Mouse (Mus musculus): ENCODE data around the gene Rnf2. TPM values are rescaled to one million over a fixed set of nuclear protein-coding genes. Genes with fewer than 3 reads are reported as not detected.

Rnf2 gene
- polyA plus RNA-seq, 1 experiment from 2014 or later = 80.5 TPM

GRCm38 (mm10) chr1:151516871-151517270 is 16.1 kb upstream of the Rnf2 start:
- H3K4me1 ChIP-seq (ENCODE audit: control insufficient read depth, insufficient read depth, low read length) = 0 out of 2 replicates have a peak, but pooled peaks cover 2% of the 10 kb centered on the region
- H3K27me3 ChIP-seq (ENCODE audit: control insufficient read depth, insufficient read depth, low read length) = no peaks in the 10 kb centered on the region
- no peak overlapping the region for H3K27ac ChIP-seq (ENCODE audit: low read depth, low read length)
- WGBS (ENCODE audit: insufficient replicate concordance) = 92% methylated on average over 3 of the region's 3 CpGs
- H3K36me3 ChIP-seq (ENCODE audit: control insufficient read depth, insufficient read depth, low read length) = no peaks in the 10 kb centered on the region
- no peaks in the 10 kb centered on the region for H3K9me3 ChIP-seq (replicated peaks; ENCODE audit: control insufficient read depth, low read length)
- no peak for ATAC-seq (replicated peaks; ENCODE audit: insufficient number of reproducible peaks, low FRiP score, low TSS enrichment)
- H3K9ac ChIP-seq (ENCODE audit: low read depth, low read length) = no peak overlapping the region
- no peak overlapping the region for H3K4me2 ChIP-seq
- no peak overlapping the region for H3K4me3 ChIP-seq (ENCODE audit: low read depth, low read length)

GRCm38 (mm10) chr1:151515733-151516132 is 15.0 kb upstream of the Rnf2 start:
- H3K27me3 ChIP-seq (ENCODE audit: control insufficient read depth, insufficient read depth, low read length) = no peaks in the 10 kb centered on the region
- no peak overlapping the region for H3K4me2 ChIP-seq
- 74% methylated on average over 1 of the region's 1 CpGs for WGBS (ENCODE audit: insufficient replicate concordance)
- H3K4me1 ChIP-seq (ENCODE audit: control insufficient read depth, insufficient read depth, low read length) = 0 out of 2 replicates have a peak, but pooled peaks cover 2% of the 10 kb centered on the region
- H3K9me3 ChIP-seq (replicated peaks; ENCODE audit: control insufficient read depth, low read length) = no peaks in the 10 kb centered on the region
- H3K27ac ChIP-seq (ENCODE audit: low read depth, low read length) = no peak overlapping the region
- H3K4me3 ChIP-seq (ENCODE audit: low read depth, low read length) = no peak overlapping the region
- no peak overlapping the region for H3K9ac ChIP-seq (ENCODE audit: low read depth, low read length)
- H3K36me3 ChIP-seq (ENCODE audit: control insufficient read depth, insufficient read depth, low read length) = no peaks in the 10 kb centered on the region
- no peak for ATAC-seq (replicated peaks; ENCODE audit: insufficient number of reproducible peaks, low FRiP score, low TSS enrichment)

- Histone ChIP-seq H3K27me3 (ENCODE audit: control insufficient read depth, insufficient read depth, low read length) (no peaks in the 10 kb centered on the region), H3K4me3 (ENCODE audit: low read depth, low read length) (no peak overlapping the region), H3K9me3 (replicated peaks; ENCODE audit: control insufficient read depth, low read length) (no peaks in the 10 kb centered on the region), H3K9ac (ENCODE audit: low read depth, low read length) (no peak overlapping the region), H3K4me2 (no peak overlapping the region), H3K27ac (ENCODE audit: low read depth, low read length) (0 out of 2 replicates have a peak overlapping the region, but pooled peaks have one; percentile 3), H3K4me1 (ENCODE audit: control insufficient read depth, insufficient read depth, low read length) (0 out of 2 replicates have a peak, but pooled peaks cover 2% of the 10 kb centered on the region), H3K36me3 (ENCODE audit: control insufficient read depth, insufficient read depth, low read length) (no peaks in the 10 kb centered on the region)
- 70% methylated on average over 4 of the region's 4 CpGs for WGBS (ENCODE audit: insufficient replicate concordance)
- no peak for ATAC-seq (replicated peaks; ENCODE audit: insufficient number of reproducible peaks, low FRiP score, low TSS enrichment)
Observed at GRCm38 (mm10) chr1:151514119-151514518, 13.4 kb upstream of the Rnf2 start.

- no peak overlapping the region for H3K9ac ChIP-seq (ENCODE audit: low read depth, low read length)
- no peak overlapping the region for H3K4me2 ChIP-seq
- no peaks in the 10 kb centered on the region for H3K27me3 ChIP-seq (ENCODE audit: control insufficient read depth, insufficient read depth, low read length)
- no peak overlapping the region for H3K4me3 ChIP-seq (ENCODE audit: low read depth, low read length)
- ATAC-seq (replicated peaks; ENCODE audit: insufficient number of reproducible peaks, low FRiP score, low TSS enrichment) = no peak
- H3K27ac ChIP-seq (ENCODE audit: low read depth, low read length) = no peak overlapping the region
- no peaks in the 10 kb centered on the region for H3K36me3 ChIP-seq (ENCODE audit: control insufficient read depth, insufficient read depth, low read length)
- H3K9me3 ChIP-seq (replicated peaks; ENCODE audit: control insufficient read depth, low read length) = no peaks in the 10 kb centered on the region
- 0 out of 2 replicates have a peak, but pooled peaks cover 2% of the 10 kb centered on the region for H3K4me1 ChIP-seq (ENCODE audit: control insufficient read depth, insufficient read depth, low read length)
- WGBS (ENCODE audit: insufficient replicate concordance) = 61% methylated on average over 4 of the region's 4 CpGs
Observed at GRCm38 (mm10) chr1:151510811-151511210, 10.1 kb upstream of the Rnf2 start.

- ATAC-seq (replicated peaks; ENCODE audit: insufficient number of reproducible peaks, low FRiP score, low TSS enrichment) = peak; percentile 48
- peak overlapping the region; percentile 95 for H3K27ac ChIP-seq (ENCODE audit: low read depth, low read length)
- H3K4me2 ChIP-seq = peak overlapping the region; percentile 66
- H3K4me1 ChIP-seq (ENCODE audit: control insufficient read depth, insufficient read depth, low read length) = peaks cover 15% of the 10 kb centered on the region
- H3K9me3 ChIP-seq (replicated peaks; ENCODE audit: control insufficient read depth, low read length) = no peaks in the 10 kb centered on the region
- no peaks in the 10 kb centered on the region for H3K36me3 ChIP-seq (ENCODE audit: control insufficient read depth, insufficient read depth, low read length)
- H3K9ac ChIP-seq (ENCODE audit: low read depth, low read length) = peak overlapping the region; percentile 99
- 1% methylated on average over 42 of the region's 59 CpGs for WGBS (ENCODE audit: insufficient replicate concordance)
- peak overlapping the region; percentile 95 for H3K4me3 ChIP-seq (ENCODE audit: low read depth, low read length)
- H3K27me3 ChIP-seq (ENCODE audit: control insufficient read depth, insufficient read depth, low read length) = no peaks in the 10 kb centered on the region
Observed at GRCm38 (mm10) chr1:151499815-151500501, 797 bp downstream of the Rnf2 start.

GRCm38 (mm10) chr1:151498381-151498780 is 2.4 kb downstream of the Rnf2 start:
- ATAC-seq (replicated peaks; ENCODE audit: insufficient number of reproducible peaks, low FRiP score, low TSS enrichment) = no peak
- H3K27ac ChIP-seq (ENCODE audit: low read depth, low read length) = no peak overlapping the region
- H3K36me3 ChIP-seq (ENCODE audit: control insufficient read depth, insufficient read depth, low read length) = no peaks in the 10 kb centered on the region
- H3K9ac ChIP-seq (ENCODE audit: low read depth, low read length) = no peak overlapping the region
- H3K27me3 ChIP-seq (ENCODE audit: control insufficient read depth, insufficient read depth, low read length) = no peaks in the 10 kb centered on the region
- WGBS (ENCODE audit: insufficient replicate concordance) = 72% methylated on average over 3 of the region's 3 CpGs
- H3K4me2 ChIP-seq = no peak overlapping the region
- no peak overlapping the region for H3K4me3 ChIP-seq (ENCODE audit: low read depth, low read length)
- H3K9me3 ChIP-seq (replicated peaks; ENCODE audit: control insufficient read depth, low read length) = no peaks in the 10 kb centered on the region
- H3K4me1 ChIP-seq (ENCODE audit: control insufficient read depth, insufficient read depth, low read length) = peaks cover 15% of the 10 kb centered on the region

- ATAC-seq (replicated peaks; ENCODE audit: insufficient number of reproducible peaks, low FRiP score, low TSS enrichment) = no peak
- no peak overlapping the region for H3K9ac ChIP-seq (ENCODE audit: low read depth, low read length)
- H3K36me3 ChIP-seq (ENCODE audit: control insufficient read depth, insufficient read depth, low read length) = no peaks in the 10 kb centered on the region
- H3K27ac ChIP-seq (ENCODE audit: low read depth, low read length) = no peak overlapping the region
- no peaks in the 10 kb centered on the region for H3K9me3 ChIP-seq (replicated peaks; ENCODE audit: control insufficient read depth, low read length)
- no peak overlapping the region for H3K4me2 ChIP-seq
- WGBS (ENCODE audit: insufficient replicate concordance) = 72% methylated on average over 2 of the region's 2 CpGs
- peaks cover 15% of the 10 kb centered on the region for H3K4me1 ChIP-seq (ENCODE audit: control insufficient read depth, insufficient read depth, low read length)
- H3K4me3 ChIP-seq (ENCODE audit: low read depth, low read length) = no peak overlapping the region
- no peaks in the 10 kb centered on the region for H3K27me3 ChIP-seq (ENCODE audit: control insufficient read depth, insufficient read depth, low read length)
Observed at GRCm38 (mm10) chr1:151497942-151498341, 2.8 kb downstream of the Rnf2 start.

- H3K4me3 ChIP-seq (ENCODE audit: low read depth, low read length) = no peak overlapping the region
- no peak for ATAC-seq (replicated peaks; ENCODE audit: insufficient number of reproducible peaks, low FRiP score, low TSS enrichment)
- no peaks in the 10 kb centered on the region for H3K27me3 ChIP-seq (ENCODE audit: control insufficient read depth, insufficient read depth, low read length)
- peaks cover 15% of the 10 kb centered on the region for H3K4me1 ChIP-seq (ENCODE audit: control insufficient read depth, insufficient read depth, low read length)
- no peak overlapping the region; the same call in 1 of the 2 replicates for H3K27ac ChIP-seq (ENCODE audit: low read depth, low read length)
- WGBS (ENCODE audit: insufficient replicate concordance) = 85% methylated on average over 8 of the region's 8 CpGs
- H3K9me3 ChIP-seq (replicated peaks; ENCODE audit: control insufficient read depth, low read length) = no peaks in the 10 kb centered on the region
- no peaks in the 10 kb centered on the region for H3K36me3 ChIP-seq (ENCODE audit: control insufficient read depth, insufficient read depth, low read length)
- no peak overlapping the region for H3K9ac ChIP-seq (ENCODE audit: low read depth, low read length)
- no peak overlapping the region for H3K4me2 ChIP-seq
Observed at GRCm38 (mm10) chr1:151497028-151497427, 3.7 kb downstream of the Rnf2 start.

Measured in heart, embryonic 11.5 days (tissue).